In genomic region chr3:148818414-148819105, GRCm38 (mm10) we compare ENCODE assay signal across 14 mouse cellular contexts.
"Had no signal": no experiment of that assay in that cellular context is flagged by ENCODE, and none has a peak within 500 bp of the region (broad histone marks: within the 10 kb centered on the region; RNA-seq: fewer than 3 reads in every experiment).

No protein-coding gene starts in this region.

- H3K9me3 ChIP-seq: limb, embryonic 13.5 days; midbrain, embryonic 15.5 days; neural tube, embryonic 12.5 days had no signal

- H3K4me1 ChIP-seq: midbrain, embryonic 15.5 days; neural tube, embryonic 12.5 days had no signal

- H3K9ac ChIP-seq: limb, embryonic 13.5 days; liver, embryonic 14.5 days; midbrain, embryonic 15.5 days; neural tube, embryonic 12.5 days had no signal

- DNase-seq: kidney, adult 9 months; left cerebral cortex, postnatal 4 days; lung, adult 18-20 months; lung, postnatal 10 days; lung, postnatal 4 days; thymus, adult 2 months; thymus, postnatal 25 days had no signal

- H3K27me3 ChIP-seq: limb, embryonic 13.5 days; midbrain, embryonic 15.5 days; neural tube, embryonic 12.5 days had no signal

- H3K4me2 ChIP-seq: limb, embryonic 13.5 days; midbrain, embryonic 11.5 days; midbrain, embryonic 15.5 days; neural tube, embryonic 12.5 days had no signal

- H3K4me3 ChIP-seq: limb, embryonic 13.5 days; midbrain, embryonic 15.5 days; neural tube, embryonic 12.5 days had no signal

- ATAC-seq: intestine, postnatal 0 days had no signal

- H3K27ac ChIP-seq: limb, embryonic 13.5 days; liver, embryonic 14.5 days; neural tube, embryonic 12.5 days; stomach, postnatal 0 days had no signal
